Mouse (Mus musculus) activated CD4-positive, CD25-positive, alpha-beta regulatory T cell, adult 9 weeks (primary cell): ENCODE measurements around the gene Rps27rt. TPM values are rescaled to one million over a fixed set of nuclear protein-coding genes. Genes with fewer than 3 reads are reported as not detected.

Experiments used
- polyA plus RNA-seq: library from polyadenylated mRNA; unstranded; fragments of 100-300 nt; shearing (Covaris generic); gene quantifications from one replicate; pipeline ENCODE4 v1.2.1, GENCODE M21; 2017

Gene Rps27rt
- polyA plus RNA-seq: 2,496 TPM

GRCm38 (mm10) chr9:114982689-114983360, at the start of gene Rps27rt:
Rps27rt (minus strand) TSS chr9:114982739.

GRCm38 (mm10) chr9:114978281-114979111, 4.0 kb downstream of the Rps27rt start, which contains the start of gene Osbpl10:
Osbpl10 (plus strand) TSS chr9:114978569.

GRCm38 (mm10) chr9:114933723-114934171, 48.8 kb downstream of the Rps27rt start, which contains the start of gene Gpd1l:
Gpd1l (minus strand) TSS chr9:114933987.

Other genes starting within 250 kb of the Rps27rt start
- 135 TPM for gene Cmtm7, start 200.9 kb downstream of the Rps27rt start, polyA plus RNA-seq
- 0.61 TPM for gene Cmtm8, start 138.6 kb downstream of the Rps27rt start, polyA plus RNA-seq
- gene Gpd1l, start 48.8 kb downstream of the Rps27rt start, polyA plus RNA-seq: 39.5 TPM
- gene Osbpl10, start 4.2 kb downstream of the Rps27rt start, polyA plus RNA-seq: not detected